Mouse (Mus musculus) neural tube, embryonic 10.5 days (tissue): Measurements from ENCODE around the gene Shld1.

Source experiments
- DNase-seq: peaks from one replicate; pipeline ENCODE4 v3.0.0-alpha.2; 2017; ENCODE audit warnings: low spot score; ENCODE audit errors: extremely low spot score

Shld1 gene

GRCm38 (mm10) chr2:132723958-132724431, 37.3 kb downstream of the Shld1 start:
- DNase-seq = no peak

DNA sequence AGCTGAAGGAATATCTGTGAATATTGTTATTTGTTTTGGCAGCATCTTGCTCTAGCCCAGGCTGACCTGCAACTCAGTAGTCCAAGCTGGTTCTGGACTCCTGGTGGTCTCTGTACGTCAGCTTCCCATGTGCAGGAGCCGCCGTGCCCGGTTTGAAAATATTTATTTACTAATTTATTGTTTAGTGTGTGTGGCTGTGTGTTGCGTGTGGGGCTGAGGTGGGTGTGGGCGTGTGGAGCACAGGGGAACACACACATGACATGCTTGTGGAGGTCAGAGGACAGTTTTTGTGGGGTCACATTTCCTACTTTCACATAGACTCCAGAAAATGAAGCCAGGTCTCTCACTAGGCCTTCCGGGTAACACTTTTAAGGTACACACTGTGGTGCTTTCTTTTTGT, 37.8 kb downstream of the Shld1 start:
- no peak for DNase-seq

DNA sequence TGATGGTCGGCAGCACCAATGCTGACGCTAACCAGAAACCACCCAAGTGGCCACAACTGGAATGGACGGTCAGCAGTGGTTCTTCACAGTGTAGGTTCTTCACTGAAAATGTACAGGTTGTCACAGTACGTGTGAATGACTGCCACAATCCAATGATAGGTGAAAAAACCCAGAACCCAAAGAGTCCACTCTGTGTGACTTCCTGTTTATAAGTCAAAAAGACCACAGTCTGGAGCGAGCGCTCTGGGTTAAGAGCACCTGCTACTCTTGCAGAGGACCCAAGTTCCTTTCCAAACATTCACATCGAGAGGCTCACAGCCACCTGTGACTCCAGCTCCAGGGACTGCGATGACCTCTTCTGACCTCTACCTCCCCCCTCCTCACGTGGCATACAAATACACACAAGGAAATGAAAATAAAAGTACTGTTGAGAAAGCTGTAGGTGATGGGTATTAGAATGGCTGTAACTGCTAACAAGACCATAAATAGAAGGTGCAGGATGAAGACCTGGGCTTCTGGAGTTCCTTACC, 38.7 kb downstream of the Shld1 start:
- DNase-seq = no peak

DNA sequence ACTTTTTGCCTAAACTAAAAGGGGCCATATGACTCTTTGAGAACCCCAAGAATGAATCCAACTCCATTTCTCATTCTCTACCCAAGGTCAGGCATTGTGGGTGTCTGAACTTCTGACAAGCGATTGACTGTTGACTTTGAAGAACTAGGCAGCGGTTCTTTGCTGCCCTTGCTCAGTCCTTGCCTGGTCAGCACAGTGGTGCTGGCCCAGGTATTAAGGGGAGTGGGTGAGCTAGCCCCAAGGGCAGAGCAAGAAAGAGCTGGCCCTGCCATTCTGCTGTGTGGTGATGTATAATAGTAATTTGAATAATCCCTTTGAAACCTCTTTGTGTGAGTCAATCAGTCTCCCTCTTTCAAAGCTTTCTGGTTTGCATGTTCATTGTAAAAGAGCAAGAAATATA, 39.4 kb downstream of the Shld1 start:
- no peak for DNase-seq

- DNase-seq = no peak
Observed at GRCm38 (mm10) chr2:132732940-132733339, 46.2 kb downstream of the Shld1 start.

DNA sequence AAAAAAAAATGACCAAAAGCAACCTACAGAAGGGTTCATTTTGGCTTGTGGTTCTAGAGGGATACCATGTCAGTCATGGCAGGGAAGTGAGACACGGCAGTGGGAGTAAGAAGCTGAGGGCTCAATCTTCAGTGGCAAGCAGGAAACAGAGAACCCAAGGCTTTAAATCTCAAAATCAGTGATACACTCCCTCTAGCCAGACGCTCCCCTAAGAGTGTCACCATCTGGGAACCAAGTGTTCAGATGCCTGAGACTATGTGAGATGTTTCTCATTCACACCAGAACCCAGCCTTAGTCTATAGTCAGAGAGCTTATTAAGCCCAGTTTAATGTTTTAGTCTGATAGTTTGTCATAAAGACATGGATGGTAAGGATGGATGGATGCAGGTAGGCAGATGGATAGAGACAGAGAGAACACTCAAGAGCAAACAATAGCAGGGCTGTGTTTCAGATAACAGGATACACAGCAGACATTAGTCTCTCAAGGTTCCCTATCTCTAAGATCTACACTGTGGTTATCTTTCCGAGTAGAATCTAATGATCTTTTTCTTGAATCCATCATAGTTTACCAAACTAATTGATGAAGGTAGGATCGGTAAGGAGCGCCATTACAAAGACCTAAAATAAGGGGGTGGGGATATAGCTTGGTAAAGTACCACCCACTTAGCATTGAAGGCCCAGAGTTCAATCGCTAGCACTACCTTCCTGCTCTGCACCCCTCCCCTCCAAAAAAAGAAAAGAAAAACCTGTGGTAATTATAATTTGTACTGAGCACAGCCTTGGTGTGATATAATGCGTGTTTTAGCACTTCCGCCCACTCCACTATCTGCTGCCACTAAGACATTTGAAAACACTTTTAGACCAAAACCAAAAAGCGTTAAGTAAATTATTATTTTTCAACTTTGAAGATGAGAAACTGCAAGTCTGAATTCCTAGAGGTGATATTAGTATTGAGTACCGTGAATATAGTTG, 47.2 kb downstream of the Shld1 start:
- no peak for DNase-seq

GRCm38 (mm10) chr2:132738816-132739432, 52.2 kb downstream of the Shld1 start:
- DNase-seq = no peak

DNA sequence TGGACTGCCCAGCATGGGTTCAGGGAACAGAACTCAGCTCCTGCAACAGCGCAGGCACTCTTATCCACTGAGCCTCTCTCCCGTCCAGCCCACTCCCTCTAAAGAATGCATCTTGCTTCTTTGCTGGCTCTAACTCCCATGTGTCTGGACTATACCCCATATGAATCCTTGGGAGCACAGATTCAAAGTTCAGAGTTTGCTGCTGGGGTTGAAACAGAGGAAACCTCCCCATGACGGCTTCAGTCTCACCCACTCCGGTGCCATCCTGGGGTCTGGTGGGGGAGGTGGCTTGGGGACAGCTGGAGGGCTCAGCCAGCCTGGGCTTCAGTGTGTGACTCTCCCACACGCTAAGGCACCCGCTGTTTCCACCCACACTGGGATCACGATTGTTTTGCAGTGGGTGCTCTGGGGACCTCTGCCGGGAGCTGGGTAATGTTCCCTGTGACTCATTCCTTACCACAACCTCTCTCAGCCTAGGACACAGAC, 55.2 kb downstream of the Shld1 start:
- peak; percentile 14 for DNase-seq

- no peak for DNase-seq
Observed at GRCm38 (mm10) chr2:132744866-132745265, 58.1 kb downstream of the Shld1 start.

- no peak for DNase-seq
Observed at GRCm38 (mm10) chr2:132746108-132746507, 59.4 kb downstream of the Shld1 start.

DNA sequence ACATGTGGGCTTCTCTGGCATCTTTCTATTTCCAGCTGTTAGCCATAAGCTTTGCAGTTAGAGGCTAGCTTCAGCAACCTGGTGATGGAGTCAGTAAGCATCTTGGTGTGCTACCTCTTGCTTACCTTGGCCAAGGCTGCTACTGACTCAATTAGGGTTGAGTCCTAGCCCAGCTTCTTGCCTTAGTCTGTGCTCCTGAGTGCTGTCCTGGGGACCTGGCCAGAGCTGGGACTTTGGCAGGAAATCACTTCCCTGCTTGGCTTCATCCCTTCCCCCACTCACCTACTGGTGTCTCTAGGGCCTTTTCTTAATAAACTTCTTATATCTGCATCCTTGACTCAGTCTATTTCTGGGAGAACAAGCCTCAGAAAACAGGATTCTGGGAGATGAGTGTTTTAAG, 64.0 kb downstream of the Shld1 start:
- DNase-seq = no peak

DNA sequence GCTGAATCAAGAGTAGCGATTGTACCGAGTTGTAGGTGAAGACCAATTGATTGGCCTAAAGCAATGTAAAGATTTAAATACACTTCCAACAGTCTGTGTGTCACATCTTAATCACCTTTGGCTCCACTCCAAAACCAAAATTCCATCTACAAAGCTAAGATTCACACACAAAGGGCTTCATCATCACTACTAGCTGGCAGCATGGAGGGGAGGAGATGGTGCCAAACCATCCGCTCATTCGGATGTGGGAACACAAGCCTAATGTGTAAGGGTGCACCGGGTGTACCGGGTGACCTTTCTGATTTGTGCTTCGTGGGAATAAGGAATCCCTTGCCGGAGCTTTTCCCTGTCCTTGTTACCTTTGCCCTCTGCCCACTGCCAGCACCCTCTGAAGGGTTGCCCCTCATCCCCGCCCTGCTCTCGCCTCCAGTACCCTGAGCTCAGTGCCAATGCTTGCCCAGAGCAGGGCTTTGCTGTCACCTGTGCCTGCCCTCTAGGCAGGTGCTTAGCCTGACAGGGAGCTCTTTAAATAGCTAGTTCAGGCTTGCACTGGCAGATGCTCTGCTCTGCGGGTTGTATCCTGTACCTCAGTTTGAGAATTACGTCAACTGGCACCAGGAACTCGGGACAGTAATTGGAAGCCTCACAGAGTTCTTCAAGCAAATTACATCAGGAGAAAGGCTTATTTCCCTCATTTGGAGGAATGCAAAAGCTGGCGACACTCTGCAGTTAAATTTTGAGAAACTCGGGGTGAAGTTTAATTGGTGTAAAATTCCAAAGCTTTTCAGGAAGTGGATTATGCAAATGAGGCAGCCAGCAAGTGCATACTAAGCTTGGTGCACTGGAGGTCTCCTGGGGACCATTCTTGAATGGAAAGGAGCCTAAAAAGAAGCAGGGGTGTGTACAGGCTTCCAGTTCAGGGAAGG, 64.7 kb downstream of the Shld1 start:
- DNase-seq = no peak

DNA sequence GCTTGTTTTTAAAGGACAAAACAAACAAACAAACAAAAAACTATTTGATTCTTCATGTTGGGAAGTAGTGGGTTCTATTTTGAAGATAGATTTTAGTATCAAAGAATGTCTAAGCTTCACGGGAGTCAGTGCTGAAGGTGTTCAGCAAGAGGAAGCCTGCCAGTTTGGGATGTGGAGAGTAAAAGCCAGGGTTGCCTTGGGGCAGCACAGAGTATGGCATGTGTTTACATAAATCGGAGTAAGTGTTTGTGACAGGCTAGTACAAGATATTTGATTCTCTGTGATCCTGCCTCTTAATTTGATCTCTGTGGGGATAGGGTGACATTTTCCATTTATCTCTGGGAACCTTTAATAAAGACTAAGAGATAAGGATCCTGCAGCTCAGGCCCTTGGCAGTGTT, 65.7 kb downstream of the Shld1 start:
- DNase-seq = no peak

- no peak for DNase-seq
Observed at GRCm38 (mm10) chr2:132753137-132753536, 66.4 kb downstream of the Shld1 start.

DNA sequence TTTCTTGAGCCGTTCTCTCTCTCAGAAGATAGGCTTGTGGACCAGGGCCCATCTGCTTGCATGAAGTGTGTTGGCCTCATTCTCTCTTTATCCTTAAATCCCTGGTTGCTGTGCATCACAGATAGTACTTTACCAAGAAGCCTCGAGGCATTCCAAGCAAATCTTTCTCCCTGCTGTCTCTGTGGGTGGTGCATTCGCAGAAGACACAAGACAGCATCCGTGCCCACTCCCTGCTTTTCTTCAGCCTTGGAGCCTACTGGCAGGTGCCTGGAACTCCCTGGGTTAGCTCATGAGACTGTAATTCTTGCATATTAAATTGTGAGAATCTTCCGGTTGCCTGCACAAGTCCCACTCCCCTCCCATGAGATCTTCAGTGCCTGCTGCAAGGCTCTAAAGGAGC, 71.2 kb downstream of the Shld1 start:
- no peak for DNase-seq

DNA sequence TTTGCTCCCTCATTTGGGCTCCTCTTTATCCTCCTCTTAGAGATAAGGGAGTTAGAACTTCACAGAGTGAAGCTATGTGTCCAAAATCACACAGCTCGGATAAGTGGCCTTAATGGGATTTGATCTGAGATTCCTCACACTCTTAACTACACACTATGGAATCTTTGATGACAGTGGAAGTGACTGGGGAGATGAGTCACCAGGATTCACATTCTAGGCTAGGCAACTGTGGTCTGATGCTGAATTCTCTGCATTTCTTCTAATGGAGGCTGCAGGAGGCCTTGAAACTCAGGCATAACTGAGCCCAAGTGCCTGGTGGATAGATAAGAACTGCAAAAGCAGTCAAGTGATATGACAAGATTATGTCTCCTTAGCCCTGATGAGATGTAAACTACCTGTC, 84.1 kb downstream of the Shld1 start:
- no peak for DNase-seq

- no peak for DNase-seq
Observed at GRCm38 (mm10) chr2:132780978-132781377, 94.2 kb downstream of the Shld1 start, which contains the start of gene Chgb. Chgb (plus strand) TSS chr2:132781278.

GRCm38 (mm10) chr2:132781439-132782068, 94.8 kb downstream of the Shld1 start:
- DNase-seq = peak; percentile 95

DNA sequence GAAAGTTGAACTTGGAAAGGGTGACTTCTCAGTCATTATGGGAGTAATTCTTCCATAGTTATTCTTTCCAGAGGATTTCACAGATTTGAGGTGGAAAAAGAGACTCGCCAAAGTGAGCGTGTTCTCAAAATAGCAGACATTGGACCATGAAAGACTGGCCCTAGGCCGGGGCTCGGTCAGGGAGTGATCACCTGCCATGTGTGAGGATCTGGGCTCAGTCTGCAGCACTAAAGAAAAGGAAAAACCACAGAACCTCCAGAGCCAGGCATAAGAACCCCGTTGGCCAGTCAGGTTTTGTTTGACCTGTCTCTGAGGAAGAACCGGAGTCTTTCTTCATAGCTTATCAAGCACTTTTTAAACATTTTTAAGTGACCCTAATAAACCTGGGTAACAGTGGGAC, 97.3 kb downstream of the Shld1 start:
- no peak for DNase-seq

- no peak for DNase-seq
Observed at GRCm38 (mm10) chr2:132793441-132794203, 106.9 kb downstream of the Shld1 start.
